Mouse (Mus musculus): ENCODE measurements around the gene Spaca4. TPM values are rescaled to one million over a fixed set of nuclear protein-coding genes. Genes with fewer than 3 reads are reported as not detected.
A peak's percentile ranks its signal among the peaks of the same experiment; 100 is the strongest.

Spaca4 gene
- polyA plus RNA-seq, 1 experiment from 2014 or later, result not detected

- peaks cover 56% of the 10 kb centered on the region for H3K4me1 ChIP-seq (replicated peaks)
- H3K9me3 ChIP-seq, result no peaks in the 10 kb centered on the region
- ATAC-seq, result peak; percentile 22
- H3K27me3 ChIP-seq, result no peaks in the 10 kb centered on the region
- 12% methylated on average over 31 of the region's 31 CpGs for WGBS
- peaks cover 45% of the 10 kb centered on the region for H3K36me3 ChIP-seq
- peak overlapping the region; percentile 90 for H3K27ac ChIP-seq
- peak overlapping the region; percentile 81 for H3K4me2 ChIP-seq (replicated peaks)
- H3K4me3 ChIP-seq (replicated peaks), result peak overlapping the region; percentile 82
- H3K9ac ChIP-seq (replicated peaks), result peak overlapping the region; percentile 91
Measured at GRCm38 (mm10) chr7:45716952-45717917, 8.4 kb downstream of the Spaca4 start.

- no peak for ATAC-seq
- peak overlapping the region; percentile 81 for H3K4me2 ChIP-seq (replicated peaks)
- no peaks in the 10 kb centered on the region for H3K9me3 ChIP-seq
- H3K36me3 ChIP-seq, result peaks cover 46% of the 10 kb centered on the region
- no peak overlapping the region for H3K27ac ChIP-seq
- H3K4me1 ChIP-seq (replicated peaks), result peaks cover 56% of the 10 kb centered on the region
- no peaks in the 10 kb centered on the region for H3K27me3 ChIP-seq
- peak overlapping the region; percentile 82 for H3K4me3 ChIP-seq (replicated peaks)
- H3K9ac ChIP-seq (replicated peaks), result peak overlapping the region; percentile 91
- 88% methylated on average over 3 of the region's 3 CpGs for WGBS
Measured at GRCm38 (mm10) chr7:45716460-45716857, 9.2 kb downstream of the Spaca4 start.

- WGBS, result 85% methylated on average over 19 of the region's 19 CpGs
- Histone ChIP-seq H3K4me2 (replicated peaks) (peak overlapping the region; percentile 81), H3K27me3 (no peaks in the 10 kb centered on the region), H3K9me3 (no peaks in the 10 kb centered on the region), H3K27ac (peak overlapping the region; percentile 83), H3K4me1 (replicated peaks) (peaks cover 54% of the 10 kb centered on the region), H3K9ac (replicated peaks) (peak overlapping the region; percentile 91; the same call in 1 of the 2 replicates), H3K36me3 (peaks cover 46% of the 10 kb centered on the region), H3K4me3 (replicated peaks) (peak overlapping the region; percentile 82)
- no peak for ATAC-seq
Measured at GRCm38 (mm10) chr7:45715741-45716459, 9.7 kb downstream of the Spaca4 start.

GRCm38 (mm10) chr7:45715090-45715708, 10.4 kb downstream of the Spaca4 start, which contains the start of gene Rpl18:
Gene Rpl18, plus strand, starts transcription at chr7:45715457.
- H3K27me3 ChIP-seq, result no peaks in the 10 kb centered on the region
- peak; percentile 92 for ATAC-seq
- H3K4me1 ChIP-seq (replicated peaks), result peaks cover 59% of the 10 kb centered on the region
- H3K9ac ChIP-seq (replicated peaks), result peak within 1 kb of the TSS; percentile 91
- H3K4me2 ChIP-seq (replicated peaks), result peak within 1 kb of the TSS; percentile 81
- peak within 1 kb of the TSS; percentile 83 for H3K27ac ChIP-seq
- 8% methylated on average over 34 of the region's 34 CpGs for WGBS
- no peaks in the 10 kb centered on the region for H3K9me3 ChIP-seq
- H3K36me3 ChIP-seq, result peaks cover 46% of the 10 kb centered on the region
- peak within 1 kb of the TSS; percentile 82 for H3K4me3 ChIP-seq (replicated peaks)

GRCm38 (mm10) chr7:45714630-45715089, 11.0 kb downstream of the Spaca4 start:
- H3K9me3 ChIP-seq, result no peaks in the 10 kb centered on the region
- peak; percentile 59 for ATAC-seq
- H3K4me2 ChIP-seq (replicated peaks), result peak overlapping the region; percentile 81
- no peaks in the 10 kb centered on the region for H3K27me3 ChIP-seq
- WGBS, result 12% methylated on average over 14 of the region's 14 CpGs
- peak overlapping the region; percentile 79 for H3K9ac ChIP-seq (replicated peaks)
- peak overlapping the region; percentile 82 for H3K4me3 ChIP-seq (replicated peaks)
- peak overlapping the region; percentile 30; the same call in 1 of the 2 replicates for H3K27ac ChIP-seq
- peaks cover 46% of the 10 kb centered on the region for H3K36me3 ChIP-seq
- peaks cover 60% of the 10 kb centered on the region for H3K4me1 ChIP-seq (replicated peaks)

GRCm38 (mm10) chr7:45713881-45714520, 11.6 kb downstream of the Spaca4 start:
- Histone ChIP-seq H3K27me3 (no peaks in the 10 kb centered on the region), H3K9me3 (no peaks in the 10 kb centered on the region), H3K4me3 (replicated peaks) (peak overlapping the region; percentile 82), H3K27ac (no peak overlapping the region), H3K4me2 (replicated peaks) (peak overlapping the region; percentile 81), H3K36me3 (peaks cover 39% of the 10 kb centered on the region), H3K4me1 (replicated peaks) (peaks cover 60% of the 10 kb centered on the region), H3K9ac (replicated peaks) (peak overlapping the region; percentile 79)
- no peak for ATAC-seq
- WGBS, result 88% methylated on average over 6 of the region's 6 CpGs

- H3K4me1 ChIP-seq (replicated peaks), result peaks cover 61% of the 10 kb centered on the region
Measured at GRCm38 (mm10) chr7:45713396-45713795, 12.2 kb downstream of the Spaca4 start.

GRCm38 (mm10) chr7:45712022-45712757, 13.4 kb downstream of the Spaca4 start:
- Histone ChIP-seq H3K9ac (replicated peaks) (no peak overlapping the region), H3K36me3 (peaks cover 39% of the 10 kb centered on the region), H3K27me3 (no peaks in the 10 kb centered on the region), H3K9me3 (no peaks in the 10 kb centered on the region), H3K4me2 (replicated peaks) (no peak overlapping the region), H3K4me1 (replicated peaks) (peaks cover 72% of the 10 kb centered on the region), H3K4me3 (replicated peaks) (no peak overlapping the region), H3K27ac (no peak overlapping the region)
- no peak for ATAC-seq
- 91% methylated on average over 21 of the region's 21 CpGs for WGBS

More at GRCm38 (mm10) chr7:45713396-45713795, 12.2 kb downstream of the Spaca4 start:
- Histone ChIP-seq H3K4me3 (replicated peaks) (no peak overlapping the region), H3K36me3 (peaks cover 39% of the 10 kb centered on the region), H3K9me3 (no peaks in the 10 kb centered on the region), H3K27me3 (no peaks in the 10 kb centered on the region), H3K4me2 (replicated peaks) (no peak overlapping the region), H3K9ac (replicated peaks) (no peak overlapping the region), H3K27ac (no peak overlapping the region)
- 93% methylated on average over 16 of the region's 16 CpGs for WGBS
- ATAC-seq, result no peak

- 92% methylated on average over 24 of the region's 24 CpGs for WGBS
- no peaks in the 10 kb centered on the region for H3K27me3 ChIP-seq
- H3K4me3 ChIP-seq (replicated peaks), result no peak overlapping the region
- no peak overlapping the region for H3K4me2 ChIP-seq (replicated peaks)
- no peak overlapping the region for H3K9ac ChIP-seq (replicated peaks)
- H3K27ac ChIP-seq, result no peak overlapping the region
- peaks cover 72% of the 10 kb centered on the region for H3K4me1 ChIP-seq (replicated peaks)
- H3K9me3 ChIP-seq, result no peaks in the 10 kb centered on the region
- H3K36me3 ChIP-seq, result peaks cover 39% of the 10 kb centered on the region
- ATAC-seq, result no peak
Measured at GRCm38 (mm10) chr7:45711316-45712021, 14.1 kb downstream of the Spaca4 start.

- WGBS, result 92% methylated on average over 20 of the region's 20 CpGs
- ATAC-seq, result no peak
- H3K9ac ChIP-seq (replicated peaks), result no peak overlapping the region
- H3K4me3 ChIP-seq (replicated peaks), result no peak overlapping the region
- H3K27me3 ChIP-seq, result no peaks in the 10 kb centered on the region
- H3K27ac ChIP-seq, result peak overlapping the region; percentile 85
- no peaks in the 10 kb centered on the region for H3K9me3 ChIP-seq
- H3K36me3 ChIP-seq, result peaks cover 39% of the 10 kb centered on the region
- no peak overlapping the region for H3K4me2 ChIP-seq (replicated peaks)
- peaks cover 72% of the 10 kb centered on the region for H3K4me1 ChIP-seq (replicated peaks)
Measured at GRCm38 (mm10) chr7:45710477-45711191, 15.0 kb downstream of the Spaca4 start.

All from midbrain, embryonic 13.5 days (tissue).